18 mouse cellular contexts compared by ENCODE assay signal in genomic region chr3:9179641-9180040, GRCm38 (mm10).
"Had no signal": no experiment of that assay in that cellular context is flagged by ENCODE, and none has a peak within 500 bp of the region (broad histone marks: within the 10 kb centered on the region; RNA-seq: fewer than 3 reads in every experiment).

No protein-coding gene starts in this region.

- H3K27me3 ChIP-seq: limb, embryonic 12.5 days; liver, embryonic 13.5 days; lung, embryonic 15.5 days; megakaryocyte, embryonic 14.5 days; midbrain, embryonic 12.5 days had no signal

- H3K36me3 ChIP-seq: limb, embryonic 12.5 days; liver, embryonic 13.5 days; lung, embryonic 15.5 days; midbrain, embryonic 12.5 days; neural tube, embryonic 15.5 days had no signal

- H3K4me3 ChIP-seq: limb, embryonic 12.5 days; liver, embryonic 13.5 days; lung, embryonic 15.5 days; midbrain, embryonic 12.5 days; myocyte; neural tube, embryonic 15.5 days had no signal

- H3K4me2 ChIP-seq: limb, embryonic 12.5 days; liver, embryonic 13.5 days; lung, embryonic 15.5 days; midbrain, embryonic 12.5 days; neural tube, embryonic 15.5 days had no signal

- H3K4me1 ChIP-seq: liver, embryonic 13.5 days; megakaryocyte, embryonic 14.5 days; midbrain, embryonic 12.5 days; neural tube, embryonic 15.5 days had no signal

- DNase-seq: kidney, adult 18-20 months; kidney, postnatal 10 days; layer of hippocampus, adult 9-11 months; layer of hippocampus, postnatal 36 days; liver; liver, embryonic 13.5 days; liver, postnatal 0 days; lung, postnatal 14 days; right cerebral cortex, adult 18-20 months; right cerebral cortex, postnatal 25 days; thymus, postnatal 4 days had no signal

- H3K27ac ChIP-seq: limb, embryonic 12.5 days; liver, embryonic 13.5 days; lung, embryonic 15.5 days; midbrain, embryonic 12.5 days; neural tube, embryonic 15.5 days; stomach, postnatal 0 days had no signal

- ATAC-seq: liver, postnatal 0 days had no signal

- H3K9ac ChIP-seq: limb, embryonic 12.5 days; liver, embryonic 13.5 days; liver, postnatal 0 days; lung, embryonic 15.5 days; midbrain, embryonic 12.5 days; neural tube, embryonic 15.5 days had no signal

- H3K9me3 ChIP-seq: limb, embryonic 12.5 days; liver, embryonic 13.5 days; lung, embryonic 15.5 days; megakaryocyte, embryonic 14.5 days; midbrain, embryonic 12.5 days; neural tube, embryonic 15.5 days had no signal
